Mouse (Mus musculus) c-Kit-positive CD71-negative TER-119-negative erythroid progenitor cells, embryonic 14.5 days (primary cell): Measurements from ENCODE around the gene Tmem39a.

Experiments used
- DNase-seq: peaks from one replicate; pipeline ENCODE4 v3.0.0-alpha.2; 2013; ENCODE audit warnings: low read depth

Tmem39a gene

DNA sequence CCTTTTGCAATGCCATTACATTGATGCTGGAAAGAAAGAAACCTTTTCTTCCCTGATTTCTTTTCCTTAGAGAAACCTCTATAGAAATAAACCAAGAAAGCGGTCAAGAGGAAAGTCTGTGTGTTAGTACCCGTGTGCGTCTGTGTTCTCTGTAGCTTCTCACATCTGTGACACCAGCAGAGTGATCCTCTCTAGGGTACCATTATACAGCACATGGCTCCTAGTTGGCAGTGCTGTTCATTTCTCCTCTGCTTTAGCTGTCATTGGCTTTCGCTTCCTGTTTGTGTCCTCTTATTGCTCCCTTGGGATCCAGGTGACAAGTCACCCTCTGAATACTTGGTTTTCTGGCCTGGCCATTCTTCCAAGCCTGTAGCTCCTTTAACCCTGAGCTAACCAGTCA, 29.1 kb downstream of the Tmem39a start:
- no peak for DNase-seq

DNA sequence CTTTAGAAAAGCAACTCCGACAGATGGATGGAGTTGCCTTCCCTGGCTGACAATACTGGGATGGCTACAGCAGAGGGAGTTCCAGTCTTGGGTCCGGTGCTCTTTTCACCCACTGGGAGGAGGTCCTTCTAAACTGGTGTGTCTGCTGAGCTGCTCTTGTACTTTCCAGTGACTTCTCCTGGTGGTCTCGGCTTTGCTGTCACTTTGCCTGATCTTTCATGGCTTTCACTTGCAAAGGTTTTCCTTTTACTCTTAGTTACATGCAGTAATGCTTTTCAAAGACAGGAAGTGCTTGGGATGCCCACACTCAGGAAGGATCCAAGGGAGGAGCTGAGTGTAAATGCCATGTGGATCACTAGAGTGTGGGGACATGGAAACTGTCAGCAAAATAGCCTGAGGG, 33.0 kb downstream of the Tmem39a start:
- DNase-seq, result no peak

DNA sequence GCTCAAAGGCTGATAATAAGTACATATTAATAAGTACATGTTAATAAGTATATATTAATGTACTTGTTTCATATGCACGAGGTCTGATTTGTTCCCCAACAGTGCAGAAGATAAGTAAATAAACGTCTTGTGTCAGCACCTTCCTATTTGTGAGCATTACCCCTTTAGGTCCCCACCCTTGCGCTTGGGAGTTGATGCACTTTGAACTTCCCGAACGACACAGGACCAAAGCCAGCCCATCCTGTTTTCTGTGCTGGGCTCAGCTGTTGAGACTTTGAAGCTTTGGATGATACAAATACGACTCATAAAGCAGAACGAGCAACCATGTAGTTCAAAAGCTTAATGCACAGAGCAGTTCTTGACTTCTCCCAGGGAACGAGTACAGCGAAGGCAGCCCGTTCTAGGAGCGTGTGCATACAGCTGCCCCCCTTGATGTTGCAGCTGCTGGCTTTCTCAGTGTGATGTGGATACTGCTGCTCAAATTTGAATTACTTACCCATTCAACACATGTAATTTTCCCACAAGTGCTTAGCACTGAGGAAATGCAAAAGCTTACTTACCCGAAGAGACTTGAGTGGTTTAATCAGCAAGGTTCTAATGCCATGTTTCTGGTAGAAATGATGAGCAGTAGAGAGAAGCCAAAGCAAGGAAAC, 33.7 kb downstream of the Tmem39a start:
- DNase-seq, result no peak

DNA sequence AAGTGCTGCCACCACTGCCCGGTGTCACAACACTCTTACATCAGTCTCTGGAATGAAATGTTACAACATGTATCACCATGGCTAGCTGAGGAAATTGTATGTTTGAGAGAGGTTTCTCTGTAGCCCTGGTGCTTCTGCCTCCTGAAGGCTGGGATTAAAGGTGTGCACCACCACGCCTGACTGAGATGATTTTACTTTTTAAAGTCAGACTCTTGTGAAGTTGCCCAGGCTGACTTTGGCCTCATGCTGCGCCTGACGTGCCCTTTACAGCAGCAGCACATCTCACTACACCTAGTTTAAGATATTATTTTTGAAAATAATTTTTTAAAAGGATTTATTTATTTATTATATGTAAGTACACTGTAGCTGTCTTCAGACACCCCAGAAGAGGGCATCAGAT, 34.4 kb downstream of the Tmem39a start:
- no peak for DNase-seq

DNA sequence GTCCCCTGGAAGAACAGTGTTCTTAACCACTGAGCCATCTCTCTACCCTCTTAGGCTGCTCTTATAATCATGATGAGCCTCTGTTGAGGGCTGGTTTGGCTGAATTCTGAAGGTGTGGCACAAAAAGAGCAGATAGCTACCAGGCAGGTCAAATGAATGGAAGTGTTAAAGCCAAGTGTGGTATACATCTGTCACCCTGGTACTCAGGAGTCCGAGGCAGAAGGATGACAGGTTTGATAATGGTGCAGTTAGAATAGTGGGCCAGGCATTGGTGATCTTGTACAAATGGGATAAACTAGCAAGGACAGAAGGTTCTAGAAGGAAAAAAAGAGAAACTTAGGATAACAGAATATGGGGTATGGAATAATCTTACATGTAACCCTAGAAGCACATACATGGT, 35.9 kb downstream of the Tmem39a start:
- DNase-seq, result no peak

DNA sequence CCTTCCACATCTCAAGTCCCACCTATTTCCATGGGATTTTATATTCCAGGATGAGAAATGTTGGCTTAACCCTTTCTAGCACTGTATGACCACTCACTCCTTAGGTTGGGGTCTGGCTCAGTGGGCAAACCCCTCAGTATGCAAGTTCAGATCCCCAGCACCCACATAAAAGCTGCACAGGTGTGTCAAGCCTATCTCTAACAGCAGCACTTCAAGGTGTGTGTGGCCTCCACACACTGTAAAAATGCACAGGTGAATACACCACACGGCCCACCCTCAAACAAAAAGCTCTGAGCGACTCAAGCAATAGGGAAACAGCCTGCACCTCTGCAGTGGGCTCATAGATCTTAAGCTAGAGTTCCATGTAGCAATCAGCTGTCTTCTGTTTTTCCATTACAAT, 37.6 kb downstream of the Tmem39a start:
- DNase-seq, result no peak

DNA sequence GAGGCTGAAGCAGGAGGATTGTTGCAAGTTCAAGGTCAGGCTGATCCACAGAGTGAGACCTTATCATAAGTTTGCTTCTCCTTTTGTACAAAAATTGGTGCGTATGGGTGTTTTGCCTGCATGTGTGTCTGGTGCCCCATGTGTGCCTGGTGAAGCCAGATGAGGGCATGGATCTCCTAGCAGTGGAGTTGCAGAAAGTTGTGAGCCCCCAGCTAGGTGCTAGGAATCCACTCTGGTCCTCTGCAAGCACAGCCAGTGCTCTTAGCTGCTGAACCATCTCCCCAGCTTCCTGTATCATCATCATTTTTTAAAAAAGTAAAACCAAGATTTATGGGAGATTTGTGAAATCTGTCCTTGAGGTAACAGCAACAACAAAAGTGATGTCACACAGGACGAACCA, 38.2 kb downstream of the Tmem39a start:
- DNase-seq, result no peak

DNA sequence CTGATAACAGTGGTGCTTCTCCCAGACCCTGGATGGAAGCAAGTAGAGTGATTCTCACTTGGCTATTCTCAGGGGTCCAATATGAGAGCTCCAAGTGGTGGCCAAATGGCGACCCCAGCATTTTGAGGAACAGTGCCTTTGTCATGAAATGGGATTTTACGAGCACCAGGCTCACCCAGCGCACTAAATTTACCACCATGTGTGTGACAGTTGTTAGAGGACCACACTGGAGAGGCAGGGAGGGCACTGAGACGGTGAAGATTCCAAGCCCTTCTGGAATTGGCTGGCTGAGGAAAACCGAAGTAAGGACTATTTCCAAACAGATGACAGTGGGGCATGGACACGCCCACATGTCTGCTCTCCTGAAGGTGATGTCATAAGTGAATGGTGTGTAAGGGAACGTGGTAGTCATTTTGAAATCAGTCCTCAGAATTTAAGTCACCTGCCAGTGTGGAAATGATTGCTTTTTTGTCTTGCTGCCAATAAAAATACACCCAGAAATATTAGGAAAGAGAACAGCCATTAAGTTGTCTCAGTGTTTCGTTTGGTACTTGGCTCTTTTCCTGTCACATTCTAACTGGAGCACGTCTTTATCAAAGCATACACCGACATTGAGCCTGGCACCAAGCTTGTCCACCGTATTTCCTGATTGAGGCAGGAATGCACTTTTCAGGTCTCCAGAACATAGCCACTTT, 40.6 kb downstream of the Tmem39a start:
- DNase-seq, result no peak

DNA sequence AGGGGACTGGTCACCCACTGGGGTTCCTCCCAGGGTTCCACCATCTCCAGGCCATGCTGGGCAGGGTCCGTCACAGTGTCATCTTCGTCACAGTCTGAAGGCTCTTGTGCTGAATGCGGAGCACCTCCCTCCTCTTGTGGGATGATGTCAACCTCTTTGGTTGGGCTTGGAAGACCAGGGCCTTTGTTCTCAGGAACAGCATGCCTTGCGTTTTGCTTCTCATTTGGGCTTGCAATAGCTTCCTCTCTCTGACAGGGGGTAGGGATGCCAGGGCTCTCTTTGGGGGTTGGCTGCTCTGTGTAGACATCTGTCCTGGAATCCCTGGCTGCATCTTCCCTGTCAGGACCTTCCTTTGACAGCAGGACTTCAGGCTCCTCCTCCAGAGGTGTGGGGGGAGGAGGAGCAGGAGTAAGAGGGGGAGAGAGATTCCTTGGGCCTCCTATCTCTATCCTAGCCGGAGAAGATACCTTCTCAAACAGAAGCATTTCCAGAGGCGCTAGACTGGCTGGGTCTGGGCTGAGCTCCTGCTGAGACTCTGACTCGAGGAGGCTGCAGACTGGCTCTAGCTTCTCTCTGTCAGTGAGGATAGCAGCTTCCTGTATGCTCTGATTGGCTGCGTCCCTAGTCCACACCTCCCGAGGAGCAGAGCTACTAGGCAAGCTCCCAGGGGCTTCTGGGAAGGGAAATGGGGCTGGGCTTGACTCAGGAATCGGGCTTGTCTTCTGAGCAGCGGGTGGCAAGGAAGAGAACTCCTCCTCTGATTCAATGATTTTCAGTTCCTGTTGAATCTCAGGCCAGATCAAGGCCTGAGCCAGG, 44.7 kb downstream of the Tmem39a start:
- DNase-seq, result no peak

DNA sequence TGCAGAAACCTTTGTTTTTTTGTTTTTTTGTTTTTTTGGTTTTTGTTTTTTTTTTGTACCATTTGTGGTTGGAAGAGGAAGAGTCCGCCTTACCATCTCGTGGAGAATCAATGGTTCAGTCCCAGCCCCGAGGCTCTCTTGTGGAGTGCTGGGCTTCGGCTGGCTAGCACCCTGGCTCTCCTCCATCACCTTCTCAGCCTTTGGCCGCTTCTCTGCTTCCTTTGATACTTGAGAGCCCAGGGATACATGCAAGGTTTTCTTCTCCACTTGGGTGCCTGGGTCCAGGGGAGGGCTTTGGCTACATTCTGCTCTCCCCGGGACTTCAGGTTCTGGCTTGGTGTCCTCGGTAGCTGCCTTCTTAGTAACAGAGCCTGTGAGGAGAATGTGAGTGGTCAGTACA, 48.0 kb downstream of the Tmem39a start:
- DNase-seq, result no peak

DNA sequence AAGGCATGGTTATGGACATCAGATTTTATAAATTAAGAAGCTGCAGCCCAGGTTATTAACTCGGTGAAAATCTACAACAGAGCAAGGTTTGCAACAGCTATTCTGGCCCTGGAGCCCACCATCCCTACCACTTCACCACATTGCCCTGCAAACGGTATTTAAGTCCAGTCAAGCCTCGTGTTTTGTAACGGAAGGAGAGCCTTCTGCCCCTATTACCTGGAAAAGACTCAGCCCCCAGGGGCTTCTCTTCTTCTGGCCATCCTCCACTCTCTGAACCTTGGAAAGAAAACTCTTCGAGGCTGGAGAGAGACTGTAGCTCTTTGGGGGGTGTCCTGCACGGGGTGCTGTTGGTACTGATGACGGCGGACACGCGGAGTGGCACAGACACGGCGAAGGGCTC, 50.2 kb downstream of the Tmem39a start:
- DNase-seq, result no peak

DNA sequence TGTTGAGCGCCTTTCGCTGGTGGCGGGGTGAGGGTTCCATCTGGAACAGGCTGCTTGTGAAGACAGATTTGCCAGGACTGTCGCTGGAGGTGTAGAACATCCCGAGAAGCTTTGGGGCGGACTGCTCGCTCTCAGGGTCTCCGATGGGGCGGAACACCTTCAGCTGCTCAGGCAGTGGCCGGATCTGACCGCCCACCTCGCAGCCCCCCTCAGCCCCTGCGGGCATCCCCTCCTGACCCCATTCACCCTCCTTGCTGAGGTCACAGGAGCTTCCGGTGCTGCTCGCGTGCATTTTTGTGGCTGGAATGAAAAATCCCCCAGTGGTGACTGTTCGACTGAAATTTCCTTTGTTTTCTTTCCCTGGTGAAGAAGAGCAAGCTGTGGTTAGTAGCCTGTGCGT, 50.6 kb downstream of the Tmem39a start:
- no peak for DNase-seq

DNA sequence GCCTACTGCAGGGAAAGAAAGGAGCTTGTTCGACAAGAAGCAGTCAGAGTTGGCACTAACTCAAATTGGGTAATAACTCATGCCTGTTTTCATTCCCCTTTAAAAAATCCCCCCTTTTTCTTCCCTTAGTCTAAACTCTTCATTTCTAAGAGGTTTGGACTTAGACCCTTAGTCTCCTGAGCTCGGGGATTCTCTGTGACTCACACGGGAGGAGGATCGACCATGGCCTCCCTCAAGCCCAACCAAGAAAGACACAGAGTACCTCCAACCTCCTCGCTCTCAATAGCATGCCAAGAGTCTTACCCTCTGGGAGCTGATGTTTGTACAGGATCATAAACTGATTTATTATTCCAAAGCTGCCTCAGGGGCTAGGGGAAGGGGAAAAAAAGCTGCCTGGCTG, 54.1 kb downstream of the Tmem39a start:
- DNase-seq, result no peak

DNA sequence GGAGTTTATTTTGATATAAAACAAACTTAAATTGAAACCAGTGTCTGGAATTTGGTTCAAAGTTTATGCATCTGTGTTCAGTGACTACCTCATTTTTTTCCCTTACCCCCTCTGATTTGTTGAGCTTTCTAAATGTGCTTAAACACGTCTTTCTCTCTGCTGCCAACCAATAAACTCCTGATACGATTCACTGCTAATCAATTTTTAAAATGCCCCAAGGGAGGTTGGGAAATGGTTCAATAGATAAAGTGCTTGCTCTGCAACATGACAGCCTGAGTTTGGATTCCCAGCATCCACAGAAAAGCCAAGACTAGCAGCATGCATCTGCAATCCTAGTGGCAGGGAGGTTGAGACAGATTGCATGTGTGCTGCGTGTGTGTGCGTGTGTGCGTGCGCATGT, 55.1 kb downstream of the Tmem39a start:
- DNase-seq, result no peak

DNA sequence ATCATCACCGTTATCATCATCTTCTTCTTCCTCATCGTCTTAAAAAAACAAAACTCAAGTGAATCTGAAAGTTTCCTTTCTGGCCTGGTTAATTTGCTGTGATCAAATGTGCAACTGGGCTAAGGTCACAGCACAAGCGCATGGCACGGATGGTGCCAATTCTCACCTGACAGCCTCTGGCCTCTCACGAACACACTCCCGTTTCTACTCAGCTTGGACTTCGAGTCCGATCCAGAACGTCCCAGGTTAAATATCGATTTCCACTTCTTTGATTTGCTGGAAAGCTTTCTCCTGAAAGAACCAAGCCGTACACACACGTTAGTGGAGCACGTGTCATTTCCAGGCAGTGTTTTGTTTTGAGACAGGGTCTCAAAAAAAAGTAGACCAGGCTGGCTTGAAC, 59.5 kb downstream of the Tmem39a start:
- no peak for DNase-seq

DNA sequence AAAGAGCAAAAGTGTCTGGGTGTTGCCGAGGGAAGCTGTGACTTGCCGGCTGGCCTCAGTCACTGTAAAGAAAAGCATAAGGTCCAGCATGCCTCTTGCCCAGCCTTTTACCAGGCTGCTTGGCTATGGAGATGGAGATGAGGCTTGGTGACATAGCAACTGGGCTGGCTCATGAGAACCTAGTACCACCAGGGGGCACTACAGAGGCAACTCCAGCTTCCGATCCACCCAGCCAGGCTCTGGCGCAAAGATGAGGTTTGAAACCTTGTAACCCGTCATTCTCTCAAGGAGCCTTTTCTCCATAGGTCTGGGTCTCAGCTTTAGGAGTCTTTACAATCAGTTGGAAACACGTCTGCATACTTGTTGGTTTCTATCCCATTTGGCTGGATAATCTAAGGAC, 60.6 kb downstream of the Tmem39a start:
- peak; percentile 60 for DNase-seq

DNA sequence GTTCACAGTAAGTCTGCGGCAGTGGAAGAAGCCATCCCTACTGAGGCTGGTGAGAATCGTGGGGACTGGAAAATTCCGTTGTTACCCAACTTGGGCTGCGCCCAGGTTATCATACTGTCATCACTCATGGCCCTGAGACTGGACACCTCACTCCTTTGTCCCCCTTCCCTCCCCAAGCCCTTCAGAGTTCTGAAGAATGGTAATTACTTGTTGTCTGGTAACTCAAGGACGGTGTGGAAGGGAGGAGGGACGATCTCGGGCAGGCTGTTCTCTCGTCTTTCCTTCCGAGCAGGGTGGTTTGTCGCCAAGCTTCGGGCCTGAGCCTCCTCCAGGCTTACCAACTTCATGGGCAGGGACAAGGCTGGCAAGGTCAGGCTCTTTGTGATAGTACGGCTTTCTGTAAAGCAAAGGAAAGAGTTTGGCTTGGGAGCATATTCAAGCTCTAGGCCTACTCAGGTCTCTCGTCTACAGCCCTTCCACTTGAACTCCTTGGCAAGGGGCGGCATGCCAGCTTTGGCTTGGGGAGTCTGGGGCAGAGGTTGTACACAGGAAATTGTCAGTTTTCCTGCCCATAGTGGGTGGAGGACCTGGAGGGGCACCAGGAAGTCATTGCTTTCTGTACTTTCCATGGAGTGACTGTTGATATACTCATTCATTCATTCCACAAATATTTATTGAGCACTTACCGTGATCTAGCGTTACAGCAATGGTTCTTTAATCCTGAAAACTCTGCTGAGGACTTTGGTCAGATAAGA, 62.4 kb downstream of the Tmem39a start:
- DNase-seq, result no peak

DNA sequence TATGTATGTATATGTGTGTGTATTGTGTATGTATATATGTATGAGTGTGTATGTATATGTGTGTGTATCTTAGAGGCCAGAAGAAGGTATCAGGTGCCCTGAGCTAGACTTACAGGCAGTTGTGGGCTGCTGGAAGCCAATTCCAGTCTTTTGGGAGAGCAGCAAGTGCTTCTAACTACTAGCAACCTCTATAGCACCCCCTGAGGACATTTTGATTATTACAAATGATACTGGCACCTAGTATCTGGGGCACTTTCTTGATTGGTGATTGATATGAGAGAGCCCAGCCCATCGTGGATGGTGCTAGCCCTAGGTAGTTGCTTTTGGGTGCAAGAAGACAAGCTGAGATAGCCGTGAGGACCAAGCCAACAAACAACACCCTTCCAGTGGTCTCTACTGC, 63.8 kb downstream of the Tmem39a start:
- peak; percentile 24 for DNase-seq

DNA sequence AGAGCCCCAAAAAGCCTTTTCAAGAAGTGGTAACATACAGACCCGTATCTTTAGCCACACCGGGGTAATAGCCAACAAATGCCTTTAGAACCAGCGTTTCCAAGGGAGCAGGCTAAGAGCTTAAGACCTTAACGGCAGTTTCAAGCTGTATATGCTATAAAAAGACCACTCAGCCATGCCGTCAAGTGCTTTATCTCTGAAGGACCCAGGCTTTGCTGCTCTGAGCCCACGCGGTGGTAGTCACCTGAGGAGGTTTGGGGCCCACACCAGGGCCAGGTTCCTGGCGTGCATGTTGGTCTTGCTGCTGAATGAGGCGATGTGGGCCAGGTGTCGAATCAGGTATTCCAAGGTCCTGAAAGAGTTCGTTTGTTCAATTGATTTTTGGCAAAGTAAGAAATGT, 65.8 kb downstream of the Tmem39a start:
- no peak for DNase-seq

DNA sequence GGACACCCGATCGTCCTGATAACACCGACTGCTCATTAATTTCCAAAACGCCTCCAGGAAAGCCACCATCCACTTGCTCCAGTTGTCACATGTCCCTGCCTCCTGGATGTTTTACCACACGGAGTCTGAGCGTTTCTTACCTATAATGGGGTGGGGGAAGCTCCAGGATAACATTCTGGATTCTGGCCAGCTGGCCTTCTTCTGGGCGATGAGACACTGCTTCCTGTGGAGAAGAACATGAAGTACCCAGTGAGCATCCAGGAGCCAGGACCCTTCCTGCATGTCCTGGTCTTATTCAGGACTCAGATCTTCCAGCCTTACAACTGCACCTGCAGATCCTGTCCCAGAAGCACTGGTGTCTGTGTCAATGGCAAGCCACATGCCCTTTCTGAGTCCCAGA, 66.9 kb downstream of the Tmem39a start:
- DNase-seq, result no peak

DNA sequence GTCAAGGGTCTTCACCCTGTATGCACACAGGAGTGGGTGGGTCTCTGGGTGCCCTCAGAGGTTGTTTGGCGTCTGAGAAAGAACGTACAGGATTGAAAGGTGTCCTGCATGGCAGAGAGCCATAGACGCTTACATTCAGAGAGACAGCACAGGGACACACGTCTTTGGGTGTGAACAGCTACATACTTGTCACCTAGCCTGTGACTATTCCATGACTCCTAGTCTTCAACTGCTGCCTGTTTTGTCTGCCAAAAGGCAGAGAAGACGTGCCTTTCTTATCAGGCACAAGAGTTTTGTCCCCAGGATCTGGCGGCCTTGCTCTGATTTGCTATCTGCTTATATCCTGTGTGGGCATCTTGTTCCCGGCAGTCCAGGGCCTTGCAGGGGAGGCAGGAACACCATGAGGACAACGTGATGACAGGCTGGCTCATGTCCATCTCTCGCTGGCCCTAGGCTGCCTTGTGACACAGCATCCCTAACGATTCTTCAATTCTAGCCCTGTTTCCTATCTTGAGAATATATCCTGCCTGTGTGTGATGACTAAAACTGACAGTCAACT, 67.4 kb downstream of the Tmem39a start:
- no peak for DNase-seq

DNA sequence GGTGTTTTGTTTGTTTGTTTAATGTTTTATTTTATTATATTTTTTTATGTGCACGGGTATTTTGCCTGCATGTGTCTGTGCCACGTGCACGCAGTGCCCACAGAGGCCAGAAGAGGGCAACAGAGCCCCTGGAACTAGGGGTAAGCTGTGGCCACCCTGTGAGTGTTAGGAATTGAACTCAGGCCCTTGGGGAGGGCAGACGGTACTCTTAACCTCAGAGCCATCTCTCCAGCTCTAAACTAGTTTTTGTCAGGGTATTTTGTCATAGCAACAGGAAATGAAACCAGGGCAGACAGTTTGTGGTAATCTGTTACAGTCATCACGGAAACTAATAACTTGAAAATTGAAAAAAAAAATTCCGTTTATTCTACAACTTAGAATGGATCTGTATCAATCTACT, 73.6 kb downstream of the Tmem39a start:
- DNase-seq, result no peak
